Mouse (Mus musculus) ES-Bruce4 (cell line): ENCODE results near the gene Gm11549. TPM values are rescaled to one million over a fixed set of nuclear protein-coding genes. Genes with fewer than 3 reads are reported as not detected.

Experiments used
- H3K27ac ChIP-seq: 2 replicates; pipeline ENCODE4 v1.5.1; 2012; ENCODE audit warnings: low read length, inconsistent platforms; ENCODE audit not compliant: insufficient read depth
- H3K27me3 ChIP-seq: 2 replicates; pipeline ENCODE4 v1.6.1; 2012; ENCODE audit warnings: mild to moderate bottlenecking, low read length, inconsistent platforms; ENCODE audit not compliant: control insufficient read depth, poor library complexity, insufficient read depth, severe bottlenecking
- H3K36me3 ChIP-seq: 2 replicates; pipeline ENCODE4 v1.6.1; 2012; ENCODE audit warnings: inconsistent platforms, mild to moderate bottlenecking, low read length, moderate library complexity; ENCODE audit not compliant: control insufficient read depth, poor library complexity, insufficient read depth, severe bottlenecking
- H3K4me1 ChIP-seq: one replicate; pipeline ENCODE4 v1.8.1; 2011; ENCODE audit warnings: low read length; ENCODE audit not compliant: control insufficient read depth, insufficient read depth
- H3K4me3 ChIP-seq: 2 replicates; pipeline ENCODE4 v1.5.1; 2011; ENCODE audit warnings: low read depth, mild to moderate bottlenecking, low read length
- H3K9ac ChIP-seq: 2 replicates; pipeline ENCODE4 v1.6.1; 2012; ENCODE audit warnings: low read depth, mild to moderate bottlenecking, inconsistent platforms; ENCODE audit not compliant: poor library complexity, severe bottlenecking
- H3K9me3 ChIP-seq: replicated peaks from 2 replicates; pipeline ENCODE4 v1.6.1; 2012; ENCODE audit warnings: mild to moderate bottlenecking, low read length, inconsistent platforms; ENCODE audit not compliant: control insufficient read depth, poor library complexity, insufficient read depth, severe bottlenecking
- CTCF ChIP-seq: IDR thresholded peaks from one replicate; pipeline ENCODE4 v1.8.1; 2011; ENCODE audit warnings: low read depth, low read length
- EP300 ChIP-seq: IDR thresholded peaks from 2 replicates; pipeline ENCODE4 v1.6.1; 2011; ENCODE audit warnings: low read depth, low read length; ENCODE audit not compliant: insufficient read depth
- POLR2A ChIP-seq: IDR thresholded peaks from one replicate; pipeline ENCODE4 v1.8.1; 2011; ENCODE audit warnings: low read length; ENCODE audit not compliant: insufficient read depth
- polyA plus RNA-seq: library from polyadenylated mRNA; stranded (reverse); fragments of >200 nt; gene quantifications from 2 replicates; pipeline ENCODE4 v1.2.4, GENCODE M21; 2011; ENCODE audit warnings: low read depth; ENCODE audit not compliant: missing spikeins, insufficient read depth, insufficient read length

Gene Gm11549
- polyA plus RNA-seq, 1 experiment: not detected

DNA sequence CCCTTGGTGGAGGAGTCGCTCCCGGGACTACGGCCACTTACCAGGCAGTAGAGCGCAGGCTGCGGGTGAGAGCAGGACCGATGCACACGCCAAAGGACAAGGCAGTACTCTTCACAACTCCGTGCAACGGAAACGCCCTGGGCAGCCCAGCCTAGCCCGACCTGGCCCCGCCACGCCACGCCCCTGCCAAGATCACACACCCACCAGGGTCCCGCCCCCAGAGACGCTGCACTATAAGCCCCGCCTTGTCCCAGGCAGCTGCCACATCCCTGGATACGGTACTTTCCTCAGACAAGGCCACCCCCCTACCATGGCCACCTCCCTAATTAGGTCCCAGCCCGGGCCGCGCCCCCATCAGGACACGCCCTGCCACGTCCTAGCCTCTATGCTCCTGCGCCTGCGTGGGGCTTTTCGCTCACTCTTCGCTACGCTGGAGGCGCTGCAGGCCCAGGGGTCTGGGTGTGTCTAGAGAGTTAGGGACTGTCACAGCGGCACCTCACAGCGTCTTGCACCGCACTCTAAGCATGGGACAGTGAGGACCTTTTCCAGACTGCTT, 46.0 kb downstream of the Gm11549 start, which contains the start of the genes Anxa5 and 1810062G17Rik:
Anxa5 (minus strand) TSS at position 363 of the 556 bp plus-strand sequence.
1810062G17Rik (plus strand) TSS at position 406 of the 556 bp plus-strand sequence.
- Histone ChIP-seq H3K4me1 (no peaks in the 10 kb centered on the region), H3K9ac (peak within 1 kb of the TSS; percentile 36), H3K27me3 (no peaks in the 10 kb centered on the region), H3K9me3 (no peaks in the 10 kb centered on the region), H3K4me3 (peak within 1 kb of the TSS; percentile 72), H3K27ac (no peak within 1 kb of the TSS), H3K36me3 (no peaks in the 10 kb centered on the region)
- TF ChIP-seq EP300 (no peak), CTCF (peak; percentile 12), POLR2A (no peak)

DNA sequence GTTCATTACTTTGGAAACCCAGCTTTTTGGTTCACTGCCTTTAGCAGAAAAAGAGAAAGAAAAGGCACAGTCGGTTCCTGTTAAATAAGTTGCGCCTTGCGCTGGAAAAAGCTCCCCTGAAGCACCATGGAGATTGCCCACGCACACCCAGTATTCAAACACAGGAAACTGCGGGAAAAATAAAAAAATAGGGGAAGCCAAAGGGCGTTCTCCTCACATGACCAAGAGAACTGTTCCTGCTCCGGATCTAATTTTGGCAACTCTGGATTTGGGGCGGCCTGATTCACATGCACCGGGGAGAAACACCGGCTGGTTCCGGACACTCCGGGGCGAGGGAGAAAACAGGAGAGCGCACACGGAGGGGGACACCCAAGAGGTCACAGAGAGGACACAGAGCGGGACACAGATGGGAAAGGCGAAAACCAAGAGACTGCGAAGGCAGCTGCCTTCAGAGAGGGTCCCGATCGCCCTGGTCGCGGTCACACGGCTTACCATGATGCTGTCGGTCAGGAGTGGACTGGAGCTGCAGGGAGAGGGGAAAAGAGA, 46.6 kb downstream of the Gm11549 start:
- Histone ChIP-seq H3K9me3 (no peaks in the 10 kb centered on the region), H3K27ac (no peak overlapping the region), H3K36me3 (no peaks in the 10 kb centered on the region), H3K4me1 (no peaks in the 10 kb centered on the region), H3K9ac (peak overlapping the region; percentile 36), H3K27me3 (no peaks in the 10 kb centered on the region), H3K4me3 (peak overlapping the region; percentile 72)
- no peak for TF ChIP-seq CTCF
- no peak for TF ChIP-seq POLR2A
- TF ChIP-seq EP300: no peak

DNA sequence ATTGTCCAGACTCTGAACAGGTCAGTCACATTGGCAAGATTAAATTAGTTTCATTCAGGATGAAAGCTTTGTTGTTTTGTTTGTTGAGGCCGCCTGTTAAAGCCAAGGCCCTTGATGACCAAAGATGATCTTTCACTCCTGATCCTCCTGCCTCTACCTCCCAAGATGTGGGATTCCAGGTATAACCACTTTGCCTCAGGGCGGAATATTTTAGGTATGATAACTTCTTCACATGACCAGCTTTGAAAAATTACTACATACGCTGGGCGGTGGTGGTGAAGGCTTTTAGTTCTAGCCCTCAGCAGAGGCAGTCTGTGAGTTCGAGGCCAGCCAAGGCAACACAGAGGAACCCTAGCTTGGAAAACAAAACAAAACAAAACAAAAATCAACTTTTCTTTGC, 47.2 kb downstream of the Gm11549 start:
- Histone ChIP-seq H3K9ac (no peak overlapping the region), H3K27ac (no peak overlapping the region), H3K4me1 (no peaks in the 10 kb centered on the region), H3K27me3 (no peaks in the 10 kb centered on the region), H3K36me3 (no peaks in the 10 kb centered on the region), H3K9me3 (no peaks in the 10 kb centered on the region), H3K4me3 (no peak overlapping the region)
- TF ChIP-seq POLR2A (no peak), CTCF (no peak), EP300 (no peak)

DNA sequence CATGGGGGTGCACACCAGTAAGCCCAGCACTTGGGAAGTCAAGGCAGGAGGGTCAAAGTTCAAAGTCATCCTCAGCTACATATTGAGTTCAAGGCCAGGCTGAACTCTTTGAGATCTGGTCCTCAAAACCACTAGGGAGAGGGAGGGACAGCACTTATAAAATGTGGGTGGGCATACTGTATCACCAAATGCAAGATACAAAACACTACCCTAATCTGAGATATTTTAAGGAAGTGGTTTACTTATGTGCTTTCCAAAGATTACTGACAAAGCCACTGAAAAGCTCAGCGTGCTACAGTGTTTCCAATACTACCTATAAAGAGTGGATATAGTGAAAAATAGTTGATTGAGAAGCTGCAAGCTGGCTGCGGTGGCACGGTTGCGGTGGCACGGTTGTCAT, 48.4 kb downstream of the Gm11549 start:
- Histone ChIP-seq H3K4me1 (no peaks in the 10 kb centered on the region), H3K9ac (no peak overlapping the region), H3K27me3 (no peaks in the 10 kb centered on the region), H3K36me3 (no peaks in the 10 kb centered on the region), H3K9me3 (no peaks in the 10 kb centered on the region), H3K27ac (no peak overlapping the region), H3K4me3 (no peak overlapping the region)
- no peak for TF ChIP-seq POLR2A
- no peak for TF ChIP-seq CTCF
- no peak for TF ChIP-seq EP300

DNA sequence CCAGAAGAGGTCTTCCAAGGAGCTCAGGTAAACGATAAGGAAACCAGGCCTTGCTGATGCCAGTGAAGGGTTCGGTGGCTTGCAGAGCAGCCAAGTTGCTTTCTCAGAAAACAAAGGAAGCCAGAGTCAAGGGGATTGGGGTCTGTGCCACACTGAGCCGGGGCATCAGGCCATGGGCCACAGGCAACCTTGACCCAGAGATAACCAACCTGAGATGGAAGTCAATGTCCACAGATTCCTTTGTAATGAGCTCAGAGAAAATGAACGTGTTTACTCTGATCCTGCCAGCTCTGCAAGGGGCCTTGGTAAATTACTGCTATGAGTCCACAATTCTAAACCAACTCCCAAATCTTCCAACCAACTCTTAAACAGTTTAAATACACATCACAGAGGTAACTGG, 49.8 kb downstream of the Gm11549 start:
- TF ChIP-seq CTCF (no peak), EP300 (no peak), POLR2A (no peak)
- no peaks in the 10 kb centered on the region for H3K36me3 ChIP-seq
- no peaks in the 10 kb centered on the region for H3K27me3 ChIP-seq
- no peak overlapping the region for H3K27ac ChIP-seq
- H3K9ac ChIP-seq: no peak overlapping the region
- no peaks in the 10 kb centered on the region for H3K9me3 ChIP-seq
- no peaks in the 10 kb centered on the region for H3K4me1 ChIP-seq
- no peak overlapping the region for H3K4me3 ChIP-seq

DNA sequence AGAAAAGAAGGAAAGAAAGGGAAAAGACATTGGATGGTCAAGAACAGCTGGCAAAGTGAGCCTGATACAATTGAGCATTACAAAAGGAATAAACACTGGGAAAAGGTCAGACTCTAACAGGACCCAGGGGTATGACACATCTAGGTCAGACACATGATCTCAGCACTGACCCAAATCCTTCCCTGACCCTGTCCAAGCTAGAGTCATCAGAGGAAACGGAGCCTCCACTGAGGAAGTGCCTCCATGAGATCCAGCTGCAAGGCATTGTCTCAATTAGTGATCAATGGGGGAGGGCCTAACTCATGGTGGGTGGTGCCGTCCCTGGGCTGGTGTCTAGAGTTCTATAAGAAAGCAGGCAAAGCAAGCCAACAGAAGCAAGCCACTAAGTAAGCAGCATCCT, 52.7 kb downstream of the Gm11549 start:
- Histone ChIP-seq H3K27me3 (no peaks in the 10 kb centered on the region), H3K4me3 (no peak overlapping the region), H3K27ac (no peak overlapping the region), H3K9me3 (no peaks in the 10 kb centered on the region), H3K4me1 (no peaks in the 10 kb centered on the region), H3K36me3 (no peaks in the 10 kb centered on the region), H3K9ac (no peak overlapping the region)
- TF ChIP-seq POLR2A (no peak), EP300 (no peak), CTCF (no peak)
